Mouse (Mus musculus): ENCODE measurements around the gene Tsku. TPM values are rescaled to one million over a fixed set of nuclear protein-coding genes. Genes with fewer than 3 reads are reported as not detected.
A peak's percentile ranks its signal among the peaks of the same experiment; 100 is the strongest.

Tsku gene
- total RNA-seq (2017), result not detected in 2 replicates

DNA sequence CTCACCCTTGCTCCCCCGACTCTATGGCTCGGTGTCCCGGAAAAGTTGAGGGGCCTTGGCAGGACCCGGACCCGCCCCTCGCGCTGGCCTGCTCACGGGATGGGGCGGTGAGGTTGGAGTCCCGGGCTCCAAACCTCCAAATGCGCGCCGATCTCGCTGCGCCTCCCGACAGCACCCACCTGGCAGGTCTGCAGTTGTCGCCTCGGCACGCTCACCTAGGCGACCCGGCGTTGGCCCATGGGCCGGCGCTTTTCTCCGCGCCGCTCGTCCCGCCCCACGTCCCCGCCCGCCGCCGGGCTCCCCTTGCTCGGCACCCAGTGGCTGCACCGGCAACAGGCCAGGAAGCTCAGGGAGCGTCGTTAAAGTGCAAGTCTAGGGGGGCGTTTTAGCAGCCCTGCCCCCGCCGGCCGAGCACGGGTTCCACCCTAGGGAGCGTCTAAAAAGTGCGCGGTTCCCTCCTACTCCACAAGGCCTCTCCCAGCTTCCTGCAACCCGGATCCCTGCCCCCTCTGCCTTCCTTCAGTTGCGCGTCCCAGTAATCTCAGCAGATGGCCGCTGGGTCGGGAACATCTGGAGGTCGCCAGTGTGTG is at the start of gene Tsku:
Gene Tsku, minus strand, starts transcription at position 266 of the 590 bp plus-strand sequence.
- peak; percentile 35 for ATAC-seq (replicated peaks; ENCODE audit: low read depth, poor library complexity, severe bottlenecking)

DNA sequence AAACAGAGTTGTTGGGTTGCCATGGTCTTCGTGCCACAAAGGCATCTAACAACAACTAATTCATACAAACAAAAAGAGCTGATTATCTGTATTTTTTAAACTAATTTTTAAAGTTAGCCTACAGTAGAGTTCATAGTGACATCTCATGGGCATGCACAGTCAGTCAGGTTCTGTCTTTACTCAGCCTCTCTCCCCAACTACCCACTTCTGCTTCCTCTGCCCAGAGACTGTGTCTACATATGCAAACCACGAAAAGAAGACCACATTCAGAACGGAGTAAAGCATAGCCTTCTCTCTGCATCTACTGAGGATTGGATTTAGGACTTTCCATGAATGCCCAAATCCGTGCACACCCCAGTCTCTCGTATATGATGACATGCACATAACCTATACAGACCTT is 46.5 kb upstream of the Tsku start:
- peak; percentile 68; the same call in 1 of the 2 replicates for ATAC-seq (replicated peaks; ENCODE audit: low read depth, poor library complexity, severe bottlenecking)

DNA sequence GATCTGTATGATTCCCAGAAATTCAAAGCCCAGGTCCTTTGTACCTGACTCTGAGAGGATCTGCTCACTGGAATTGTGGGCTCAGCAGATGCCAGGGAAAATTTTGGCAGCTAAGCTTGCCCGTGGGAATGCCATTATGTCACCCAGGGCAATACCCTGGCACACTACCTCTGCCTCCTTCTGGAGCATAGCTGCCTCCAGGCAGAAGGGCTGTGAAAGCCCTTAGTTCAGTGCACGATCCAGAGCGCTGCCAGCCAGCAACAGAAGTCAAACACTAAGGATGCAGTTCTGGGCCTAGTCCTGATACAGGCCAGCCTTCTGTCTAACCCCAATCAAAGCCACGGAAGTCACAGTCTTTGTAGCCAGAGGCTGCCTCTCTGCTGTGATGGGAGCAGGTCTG is 42.9 kb upstream of the Tsku start:
- no peak for ATAC-seq (replicated peaks; ENCODE audit: low read depth, poor library complexity, severe bottlenecking)

DNA sequence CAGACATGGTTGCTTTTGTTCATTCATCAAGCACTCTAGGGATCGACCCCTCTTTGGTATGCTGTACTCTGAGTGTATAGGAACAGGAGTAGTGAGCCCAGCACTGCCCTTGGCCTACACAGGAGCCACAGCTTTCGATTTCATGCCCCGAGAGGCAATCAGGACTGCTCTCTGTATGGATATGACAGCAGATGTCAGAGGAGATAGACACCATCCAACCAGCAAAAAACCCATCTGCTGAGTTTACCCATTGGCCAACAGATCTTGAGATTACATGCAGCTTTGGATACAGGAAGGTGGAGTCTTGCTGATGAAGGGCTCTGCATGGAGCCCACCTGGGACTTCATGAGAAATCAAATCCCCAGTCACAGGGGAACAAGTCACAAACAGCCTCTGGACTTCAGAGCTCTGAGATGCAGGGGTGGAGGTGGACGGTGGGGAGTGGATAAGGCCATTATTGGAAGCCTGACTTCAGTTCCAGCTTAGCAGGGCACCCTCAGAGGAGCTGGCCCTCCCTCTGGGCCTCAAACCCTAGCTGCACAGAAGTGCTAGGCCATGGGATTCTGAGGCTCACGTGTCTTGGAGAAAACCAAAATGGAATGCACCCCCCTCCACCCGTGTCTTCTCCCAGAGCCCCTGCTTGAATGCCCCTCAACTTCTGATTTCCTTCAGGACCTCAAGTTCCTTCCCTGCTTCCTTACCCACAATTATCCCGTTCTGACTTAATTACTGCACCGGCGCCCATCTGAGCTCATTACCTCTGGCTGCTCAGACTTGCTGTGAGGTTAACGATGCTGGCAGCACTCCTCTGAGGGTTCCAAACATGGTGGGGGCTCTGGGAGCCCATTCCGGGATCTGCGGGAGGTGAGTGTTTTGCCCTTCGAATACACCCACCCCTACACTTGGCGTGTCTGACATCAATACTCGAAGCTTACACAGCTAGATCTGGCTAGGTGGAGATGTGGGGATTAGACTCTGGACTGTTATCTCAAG is 41.8 kb upstream of the Tsku start:
- no peak for ATAC-seq (replicated peaks; ENCODE audit: low read depth, poor library complexity, severe bottlenecking)

DNA sequence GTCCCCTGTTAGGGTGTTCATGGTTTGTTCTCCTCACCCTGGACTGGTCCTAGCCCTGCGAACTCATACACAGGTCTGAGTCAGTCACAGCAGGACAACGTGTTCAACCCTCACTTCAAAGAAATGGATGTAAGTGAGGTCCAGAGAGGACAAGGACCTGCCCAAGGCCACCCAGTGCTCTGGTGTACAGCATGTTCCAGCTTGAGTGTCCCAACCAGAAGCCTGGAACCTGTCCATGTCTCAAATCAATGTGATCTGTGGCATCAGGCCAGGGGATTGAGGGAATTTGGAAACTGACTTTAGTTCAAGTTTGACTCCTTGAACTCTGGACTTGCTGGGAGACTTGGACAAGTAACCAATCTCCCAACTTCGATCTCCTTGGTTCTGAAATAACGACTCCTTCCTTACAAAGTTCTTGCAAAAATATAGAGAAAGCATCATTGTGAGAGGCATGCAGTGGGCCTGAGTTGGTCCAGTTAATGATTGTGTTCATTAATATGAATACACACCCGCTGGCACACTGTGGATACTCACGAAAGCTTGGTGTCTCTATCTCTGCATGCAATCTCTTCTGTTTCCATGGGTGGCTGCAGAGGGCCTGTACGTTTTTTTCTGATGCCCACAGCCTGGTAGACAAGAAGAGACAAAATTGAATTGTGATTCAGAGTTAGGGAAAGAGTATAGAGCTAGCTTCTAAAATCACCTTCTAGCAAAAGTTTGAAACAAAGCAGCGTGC is 31.5 kb upstream of the Tsku start:
- no peak for ATAC-seq (replicated peaks; ENCODE audit: low read depth, poor library complexity, severe bottlenecking)

DNA sequence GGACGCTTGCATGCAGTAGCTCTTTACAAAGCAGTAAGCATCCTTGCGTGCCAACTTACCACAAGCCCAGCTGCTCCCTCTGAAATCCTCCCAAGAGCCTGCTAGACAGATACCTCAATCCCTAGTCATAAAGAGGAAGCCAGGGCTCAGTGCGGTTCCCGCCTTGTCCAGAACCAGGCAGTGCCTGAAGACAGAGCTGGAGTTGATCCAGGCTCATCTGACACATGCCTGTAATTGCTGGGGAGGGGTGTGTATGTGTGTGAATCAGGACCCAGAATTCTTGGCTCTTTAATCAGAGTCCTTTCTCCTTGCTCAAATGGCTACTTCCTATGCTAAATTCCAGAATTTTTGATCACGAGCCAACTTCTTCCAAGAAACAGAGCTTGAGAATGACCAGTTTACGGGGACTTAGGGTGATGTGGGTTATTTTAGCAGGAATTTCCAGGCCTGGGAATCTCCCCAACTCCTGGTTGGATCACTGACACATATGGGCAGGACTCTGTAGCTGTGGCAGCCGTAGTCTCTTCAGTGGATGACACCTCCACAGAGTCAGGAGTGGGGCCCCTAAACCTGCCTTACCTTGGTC is 30.3 kb upstream of the Tsku start:
- no peak for ATAC-seq (replicated peaks; ENCODE audit: low read depth, poor library complexity, severe bottlenecking)

DNA sequence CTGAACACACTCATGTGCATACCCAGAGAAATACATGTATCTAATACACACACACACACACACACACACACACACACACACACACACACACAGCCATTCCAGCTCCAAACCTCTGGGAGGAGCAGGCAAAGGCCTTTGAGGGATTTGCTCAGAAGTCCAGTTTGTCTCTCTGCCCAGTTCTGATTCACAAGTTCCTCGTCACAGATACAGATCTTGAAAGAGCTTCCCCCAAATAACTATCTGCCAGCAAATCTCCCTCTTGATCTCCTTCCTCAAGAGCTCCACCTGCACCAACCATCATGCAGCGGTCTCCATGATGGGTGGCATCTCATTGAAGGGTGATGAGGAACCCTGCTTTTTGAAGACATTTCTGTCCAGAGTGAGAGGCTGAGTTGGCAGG is 29.4 kb upstream of the Tsku start:
- no peak for ATAC-seq (replicated peaks; ENCODE audit: low read depth, poor library complexity, severe bottlenecking)

DNA sequence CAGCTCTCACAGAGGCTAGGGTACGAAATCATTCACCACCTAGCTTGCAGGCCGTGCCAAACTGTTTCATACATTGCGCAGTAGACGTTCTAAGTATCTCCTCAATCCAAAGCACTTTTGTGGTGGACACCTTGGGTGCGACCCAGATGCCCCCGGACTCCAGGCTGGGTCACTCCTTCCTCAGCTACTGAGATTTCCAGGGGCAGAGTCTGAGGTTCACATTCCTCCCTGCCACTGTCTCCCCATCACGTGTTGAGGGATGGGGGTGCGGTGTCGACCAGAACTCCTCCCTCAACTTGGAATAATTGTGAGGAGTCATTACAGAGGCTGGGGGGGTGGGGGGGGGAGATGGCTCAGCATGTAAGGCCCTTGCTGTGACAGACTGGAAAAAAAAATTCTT is 28.5 kb upstream of the Tsku start:
- no peak for ATAC-seq (replicated peaks; ENCODE audit: low read depth, poor library complexity, severe bottlenecking)

DNA sequence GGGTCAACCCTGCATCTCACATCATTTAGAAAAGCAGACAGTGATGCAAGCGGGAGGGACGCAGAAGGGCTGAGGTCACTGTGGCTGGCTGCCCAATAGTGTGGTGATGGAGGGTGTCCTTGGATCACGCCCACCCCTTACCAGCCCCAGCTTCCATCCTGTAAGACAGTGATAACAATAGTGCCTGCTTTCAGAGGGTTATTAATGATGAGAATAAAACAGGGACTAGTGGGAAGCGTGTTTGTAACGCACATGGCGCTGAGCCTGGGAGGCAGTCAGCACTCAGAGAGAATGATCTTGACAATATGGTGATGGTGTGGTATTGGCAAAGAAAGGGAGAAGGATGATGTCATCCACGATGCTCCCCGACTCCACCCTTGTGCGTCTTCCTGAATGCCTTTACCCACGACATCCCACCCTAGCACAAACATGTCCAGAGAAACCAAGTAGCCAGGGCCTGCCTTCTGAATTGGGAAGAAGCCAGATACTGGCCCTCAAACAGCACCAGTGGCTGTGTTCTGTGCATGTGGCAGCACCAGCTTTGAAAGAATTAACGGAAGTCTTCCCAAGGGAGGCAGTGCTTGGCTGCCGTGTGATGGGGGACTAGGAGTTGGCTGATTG is 27.9 kb upstream of the Tsku start:
- ATAC-seq (replicated peaks; ENCODE audit: low read depth, poor library complexity, severe bottlenecking), result no peak

DNA sequence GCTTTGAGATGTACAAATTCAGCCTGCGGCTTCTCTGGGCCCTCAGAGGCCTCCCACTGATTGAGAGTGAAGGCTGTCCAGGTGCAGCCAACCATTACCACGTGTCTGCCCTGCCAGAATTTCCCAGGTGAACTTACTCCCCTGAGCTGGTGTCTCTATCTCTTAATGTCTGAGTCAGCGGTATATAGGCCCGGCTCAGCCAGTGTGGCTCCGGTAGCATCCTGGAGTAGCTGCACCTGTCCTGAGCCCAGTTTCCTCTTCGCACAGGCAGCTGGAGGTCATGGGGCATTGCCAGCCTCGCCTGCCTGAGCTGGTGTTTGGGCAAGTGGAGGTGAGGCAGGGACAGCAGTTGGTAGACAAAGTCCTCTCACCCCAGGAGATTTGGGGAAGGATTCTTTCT is 26.1 kb upstream of the Tsku start:
- ATAC-seq (replicated peaks; ENCODE audit: low read depth, poor library complexity, severe bottlenecking), result no peak

DNA sequence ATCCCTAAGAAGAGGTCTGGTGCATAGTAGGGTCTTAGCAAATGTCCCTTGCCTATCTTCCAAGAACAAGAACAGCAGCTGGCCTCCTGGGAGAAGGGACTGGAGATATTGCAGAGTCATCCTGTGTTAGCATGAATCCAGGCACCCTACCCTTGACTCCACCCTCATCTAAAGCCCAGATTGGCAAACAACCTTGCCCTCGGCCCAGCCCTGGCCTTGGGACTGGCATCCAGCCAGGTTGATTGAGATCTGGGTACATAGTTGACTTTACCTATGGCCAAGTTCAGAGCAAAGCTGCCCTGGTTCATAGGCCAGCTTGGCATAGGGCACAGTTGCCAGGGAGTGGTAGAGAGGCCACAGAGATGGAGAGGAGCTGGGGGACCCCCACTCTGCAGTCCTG is 24.0 kb upstream of the Tsku start:
- ATAC-seq (replicated peaks; ENCODE audit: low read depth, poor library complexity, severe bottlenecking), result no peak

DNA sequence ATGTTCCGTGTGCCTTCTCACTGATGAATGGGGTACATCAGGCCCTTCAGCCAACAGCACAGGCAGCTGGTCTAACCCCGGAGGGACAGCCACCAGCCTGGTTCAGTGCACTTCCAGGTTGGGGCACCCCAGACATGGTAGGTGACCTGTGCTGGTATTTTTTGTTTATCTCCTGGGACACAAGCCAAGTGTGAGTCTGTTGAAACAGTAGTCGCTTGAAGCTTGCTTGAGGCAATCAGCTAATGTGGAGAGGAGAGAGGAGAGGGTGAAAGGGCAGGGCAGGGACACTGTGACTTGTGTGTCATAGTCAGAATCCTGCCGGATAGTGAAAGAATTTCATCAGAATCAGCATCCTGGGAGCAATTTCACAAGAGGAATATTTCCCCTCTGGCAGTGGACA is 22.2 kb upstream of the Tsku start:
- no peak for ATAC-seq (replicated peaks; ENCODE audit: low read depth, poor library complexity, severe bottlenecking)

DNA sequence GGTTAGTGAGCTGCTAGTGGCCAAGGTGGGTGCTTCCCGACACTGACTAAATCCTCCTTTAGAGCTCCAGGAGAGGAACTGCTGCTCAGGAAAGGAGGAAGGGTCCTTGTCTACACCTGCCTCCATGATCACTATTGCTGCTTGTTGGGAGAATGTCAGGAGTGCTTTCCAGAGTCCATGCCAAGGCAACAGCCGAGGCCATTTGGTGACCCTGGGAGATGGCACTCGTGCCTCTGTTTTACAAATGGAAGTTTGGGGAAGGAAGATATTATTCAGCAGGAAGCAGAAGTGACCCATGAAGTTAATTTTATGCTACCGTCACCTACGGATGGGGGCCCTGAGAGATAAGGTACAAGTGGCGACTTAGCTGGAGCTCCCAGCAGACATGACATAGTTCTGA is 21.7 kb upstream of the Tsku start:
- ATAC-seq (replicated peaks; ENCODE audit: low read depth, poor library complexity, severe bottlenecking), result no peak

DNA sequence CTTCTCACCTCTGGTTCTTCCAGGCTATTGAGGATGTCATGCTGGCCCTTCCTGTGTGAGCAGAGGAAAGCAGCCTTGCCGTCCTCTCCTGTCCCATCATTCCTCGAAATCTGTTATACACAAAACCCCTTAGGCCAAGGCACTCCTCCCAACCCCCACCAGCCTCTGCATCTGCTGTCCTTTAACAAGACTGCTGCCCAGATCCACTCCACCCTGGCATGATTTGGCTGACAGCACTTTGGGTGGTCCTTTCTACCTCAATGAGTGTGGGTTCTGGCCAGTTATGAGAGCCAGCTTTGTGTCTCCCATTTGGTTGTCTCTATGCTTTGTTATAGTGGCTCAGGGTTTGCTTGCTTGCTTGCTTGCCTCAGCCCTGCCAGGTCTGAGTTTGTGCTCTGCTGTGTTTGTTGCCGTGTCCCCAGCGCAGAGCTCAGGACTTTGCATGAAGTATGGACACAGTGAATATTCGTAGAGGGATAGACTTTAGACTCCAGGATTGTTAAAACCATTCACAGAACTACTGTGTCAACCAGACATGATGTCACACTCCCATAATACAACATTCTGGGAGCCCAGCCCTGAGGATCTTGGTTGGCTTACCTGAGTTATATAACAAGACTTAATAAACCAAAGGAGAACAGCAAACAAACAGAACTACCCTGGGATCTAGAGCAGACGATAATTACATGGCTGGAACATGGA is 19.2 kb upstream of the Tsku start:
- ATAC-seq (replicated peaks; ENCODE audit: low read depth, poor library complexity, severe bottlenecking), result no peak

DNA sequence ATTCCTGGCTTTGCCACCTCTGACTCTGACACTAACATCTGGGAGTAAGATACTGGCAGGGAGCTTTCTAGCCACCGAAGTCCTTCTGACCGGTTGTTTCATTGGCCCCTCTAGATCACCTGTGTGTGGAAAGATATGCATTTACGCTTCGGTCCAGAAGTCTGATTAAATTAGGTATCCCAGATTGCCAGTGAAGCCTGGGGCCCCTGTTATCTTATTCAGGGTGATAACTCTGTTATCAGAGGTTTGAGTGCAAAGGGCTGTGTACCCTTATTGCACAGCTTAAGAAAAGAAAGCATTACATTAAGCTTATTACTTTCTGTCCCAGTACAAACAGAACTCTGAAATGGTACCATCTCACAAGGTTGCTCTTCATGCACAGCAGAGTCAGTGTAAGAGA is 18.1 kb upstream of the Tsku start:
- ATAC-seq (replicated peaks; ENCODE audit: low read depth, poor library complexity, severe bottlenecking), result no peak

DNA sequence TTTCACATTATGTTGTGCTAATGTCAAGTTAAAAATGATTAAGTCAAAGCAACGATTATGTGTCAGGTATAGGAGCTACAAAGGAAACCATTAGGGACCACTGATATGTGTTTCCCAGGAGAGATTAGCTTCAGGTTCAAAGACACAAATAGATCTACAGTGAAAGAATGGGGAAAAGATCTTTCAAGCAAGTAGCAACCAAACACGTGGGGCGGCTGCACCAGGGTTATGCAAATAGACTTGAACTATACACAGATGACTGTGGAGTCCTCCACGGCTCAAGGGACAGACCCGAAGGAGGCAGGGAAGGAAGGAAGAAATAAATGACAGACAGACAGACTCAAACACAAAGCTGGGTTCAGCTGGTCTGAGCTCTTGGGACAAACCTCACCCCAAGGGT is 16.1 kb upstream of the Tsku start:
- ATAC-seq (replicated peaks; ENCODE audit: low read depth, poor library complexity, severe bottlenecking), result no peak

DNA sequence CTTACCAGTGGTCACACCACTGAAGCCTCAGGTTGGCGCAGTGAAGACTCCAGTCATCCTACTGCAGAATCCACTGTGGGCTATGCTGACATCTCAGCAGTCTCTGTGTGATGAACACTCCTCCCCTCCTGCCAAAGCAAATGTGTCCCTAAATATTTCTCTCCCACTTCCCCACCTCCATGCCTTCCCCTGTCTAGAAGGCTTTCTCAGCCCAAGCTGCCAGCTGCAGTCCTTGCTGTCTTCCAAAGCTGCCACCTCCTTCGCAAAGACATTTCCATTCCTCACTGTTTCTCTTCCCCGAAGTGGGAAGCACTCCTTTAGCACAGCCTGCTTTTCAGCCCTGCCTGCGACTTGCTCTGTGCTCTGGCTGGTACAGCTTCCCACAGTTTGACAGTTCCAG is 10.0 kb upstream of the Tsku start:
- no peak for ATAC-seq (replicated peaks; ENCODE audit: low read depth, poor library complexity, severe bottlenecking)

DNA sequence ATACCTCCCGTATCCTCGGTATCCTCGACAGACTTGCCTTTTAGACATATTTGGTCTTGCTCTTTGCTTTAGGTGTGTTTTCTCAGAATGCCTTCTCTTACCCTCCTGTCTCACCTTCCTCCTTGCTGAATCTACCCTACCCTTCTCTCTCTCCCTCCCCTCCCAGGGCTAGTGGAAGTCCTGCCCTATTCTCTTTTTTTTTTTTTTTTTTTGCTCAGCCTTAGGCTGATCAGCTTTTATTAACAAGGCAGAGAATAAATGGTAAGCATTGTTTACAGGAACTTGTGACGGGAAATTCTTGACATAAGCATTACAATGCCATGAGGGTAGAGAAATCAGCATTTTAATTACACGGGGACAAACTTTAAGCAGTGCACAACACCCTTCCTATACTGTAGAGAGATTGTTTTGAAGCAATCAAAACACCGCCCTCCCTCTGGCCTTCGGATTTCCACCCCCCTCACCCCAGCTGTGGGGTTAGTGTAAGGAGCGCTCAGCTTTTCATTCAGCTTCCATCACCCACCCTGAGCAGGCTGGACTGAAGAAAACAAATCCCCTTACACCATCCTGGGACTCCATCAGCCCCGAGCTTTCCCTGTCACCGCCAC is 8.7 kb upstream of the Tsku start:
- no peak for ATAC-seq (replicated peaks; ENCODE audit: low read depth, poor library complexity, severe bottlenecking)

DNA sequence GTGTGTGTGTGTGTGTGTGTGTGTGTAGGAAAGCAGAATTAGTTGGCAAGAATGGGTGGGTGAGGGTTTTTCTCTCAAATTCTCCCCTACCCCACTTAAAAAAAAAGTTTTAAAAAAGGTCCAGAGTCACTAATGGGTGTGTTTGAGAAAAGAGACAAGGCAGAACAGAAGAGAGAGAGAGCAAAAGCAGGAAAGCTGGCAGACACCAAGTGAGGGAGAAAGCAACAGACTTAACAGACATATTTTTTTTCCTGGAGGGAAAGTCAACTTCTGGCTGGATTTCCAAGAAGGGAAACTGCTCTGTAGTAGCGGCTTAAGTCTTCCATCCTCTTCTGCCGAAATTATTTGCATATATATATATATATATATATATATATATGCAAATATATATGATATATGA is 534 bp upstream of the Tsku start:
- no peak for ATAC-seq (replicated peaks; ENCODE audit: low read depth, poor library complexity, severe bottlenecking)
